Mouse (Mus musculus): ENCODE data around the gene Art3. TPM values are rescaled to one million over a fixed set of nuclear protein-coding genes. Genes with fewer than 3 reads are reported as not detected.

The Art3 gene
- polyA plus RNA-seq, 1 experiment from 2014 or later: 1.4 TPM

GRCm38 (mm10) chr5:92376795-92377405 lies 45.3 kb downstream of the Art3 start:
- H3K4me2 ChIP-seq: no peak overlapping the region
- 12% methylated on average over 13 of the region's 13 CpGs for WGBS
- no peaks in the 10 kb centered on the region for H3K4me1 ChIP-seq (ENCODE audit: insufficient read depth)
- H3K36me3 ChIP-seq (ENCODE audit: insufficient read depth): no peaks in the 10 kb centered on the region
- no peak overlapping the region for H3K27ac ChIP-seq (ENCODE audit: low read depth)
- DNase-seq (no peak), ATAC-seq (ENCODE audit: insufficient read depth) (no peak)
- H3K27me3 ChIP-seq (ENCODE audit: insufficient read depth, low read length): no peaks in the 10 kb centered on the region
- H3K9me3 ChIP-seq (ENCODE audit: low read depth, low read length): no peaks in the 10 kb centered on the region
- TF ChIP-seq CTCF (IDR thresholded peaks at IDR 0.05; ENCODE audit: low read depth): no peak
- H3K4me3 ChIP-seq (ENCODE audit: low read depth, low read length): no peak overlapping the region
- H3K9ac ChIP-seq: no peak overlapping the region

GRCm38 (mm10) chr5:92381550-92382348 lies 50.1 kb downstream of the Art3 start:
- Histone ChIP-seq H3K27me3 (ENCODE audit: insufficient read depth, low read length) (no peaks in the 10 kb centered on the region), H3K4me1 (ENCODE audit: insufficient read depth) (no peaks in the 10 kb centered on the region), H3K4me2 (no peak overlapping the region), H3K4me3 (ENCODE audit: low read depth, low read length) (no peak overlapping the region), H3K9ac (no peak overlapping the region), H3K36me3 (ENCODE audit: insufficient read depth) (no peaks in the 10 kb centered on the region), H3K27ac (ENCODE audit: low read depth) (no peak overlapping the region), H3K9me3 (ENCODE audit: low read depth, low read length) (no peaks in the 10 kb centered on the region)
- ATAC-seq (ENCODE audit: insufficient read depth) (peak; percentile 68; the same call in 1 of the 2 replicates), DNase-seq (peak; percentile 96)
- WGBS: 33% methylated on average over 12 of the region's 12 CpGs
- TF ChIP-seq CTCF (IDR thresholded peaks at IDR 0.05; ENCODE audit: low read depth): peak; percentile 84

- Histone ChIP-seq H3K9me3 (ENCODE audit: low read depth, low read length) (no peaks in the 10 kb centered on the region), H3K36me3 (ENCODE audit: insufficient read depth) (no peaks in the 10 kb centered on the region), H3K9ac (no peak overlapping the region), H3K4me3 (ENCODE audit: low read depth, low read length) (no peak overlapping the region), H3K27me3 (ENCODE audit: insufficient read depth, low read length) (no peaks in the 10 kb centered on the region), H3K4me1 (ENCODE audit: insufficient read depth) (no peaks in the 10 kb centered on the region), H3K27ac (ENCODE audit: low read depth) (no peak overlapping the region), H3K4me2 (no peak overlapping the region)
- no peak for TF ChIP-seq CTCF (IDR thresholded peaks at IDR 0.05; ENCODE audit: low read depth)
- no peak for DNase-seq
- WGBS: 53% methylated on average over 9 of the region's 9 CpGs
- no peak for ATAC-seq (ENCODE audit: insufficient read depth)
Observed at GRCm38 (mm10) chr5:92382349-92382679, 50.7 kb downstream of the Art3 start.

GRCm38 (mm10) chr5:92383747-92384146 lies 52.1 kb downstream of the Art3 start:
- no peaks in the 10 kb centered on the region for H3K27me3 ChIP-seq (ENCODE audit: insufficient read depth, low read length)
- H3K4me3 ChIP-seq (ENCODE audit: low read depth, low read length): no peak overlapping the region
- no peak overlapping the region for H3K9ac ChIP-seq
- TF ChIP-seq CTCF (IDR thresholded peaks at IDR 0.05; ENCODE audit: low read depth): no peak
- H3K4me1 ChIP-seq (ENCODE audit: insufficient read depth): no peaks in the 10 kb centered on the region
- H3K36me3 ChIP-seq (ENCODE audit: insufficient read depth): no peaks in the 10 kb centered on the region
- 41% methylated on average over 7 of the region's 7 CpGs for WGBS
- DNase-seq (no peak), ATAC-seq (ENCODE audit: insufficient read depth) (no peak)
- H3K9me3 ChIP-seq (ENCODE audit: low read depth, low read length): no peaks in the 10 kb centered on the region
- H3K27ac ChIP-seq (ENCODE audit: low read depth): no peak overlapping the region
- no peak overlapping the region for H3K4me2 ChIP-seq

- Histone ChIP-seq H3K4me2 (no peak overlapping the region), H3K9me3 (ENCODE audit: low read depth, low read length) (no peaks in the 10 kb centered on the region), H3K9ac (no peak overlapping the region), H3K4me3 (ENCODE audit: low read depth, low read length) (no peak overlapping the region), H3K4me1 (ENCODE audit: insufficient read depth) (no peaks in the 10 kb centered on the region), H3K27me3 (ENCODE audit: insufficient read depth, low read length) (no peaks in the 10 kb centered on the region), H3K27ac (ENCODE audit: low read depth) (no peak overlapping the region), H3K36me3 (ENCODE audit: insufficient read depth) (no peaks in the 10 kb centered on the region)
- WGBS: 47% methylated on average over 7 of the region's 7 CpGs
- TF ChIP-seq CTCF (IDR thresholded peaks at IDR 0.05; ENCODE audit: low read depth): peak; percentile 67
- peak; percentile 41 for DNase-seq
- ATAC-seq (ENCODE audit: insufficient read depth): no peak; the same call in 1 of the 2 replicates
Observed at GRCm38 (mm10) chr5:92384855-92385254, 53.2 kb downstream of the Art3 start.

- Histone ChIP-seq H3K4me1 (ENCODE audit: insufficient read depth) (no peaks in the 10 kb centered on the region), H3K9me3 (ENCODE audit: low read depth, low read length) (no peaks in the 10 kb centered on the region), H3K36me3 (ENCODE audit: insufficient read depth) (no peaks in the 10 kb centered on the region), H3K4me3 (ENCODE audit: low read depth, low read length) (no peak overlapping the region), H3K9ac (no peak overlapping the region), H3K27ac (ENCODE audit: low read depth) (no peak overlapping the region), H3K27me3 (ENCODE audit: insufficient read depth, low read length) (peaks cover 8% of the 10 kb centered on the region; the same call in 1 of the 2 replicates), H3K4me2 (no peak overlapping the region)
- no peak for TF ChIP-seq CTCF (IDR thresholded peaks at IDR 0.05; ENCODE audit: low read depth)
- no peak for DNase-seq
- 69% methylated on average over 5 of the region's 5 CpGs for WGBS
- ATAC-seq (ENCODE audit: insufficient read depth): no peak
Observed at GRCm38 (mm10) chr5:92386102-92386501, 54.5 kb downstream of the Art3 start.

- no peak overlapping the region for H3K4me2 ChIP-seq
- H3K27me3 ChIP-seq (ENCODE audit: insufficient read depth, low read length): peaks cover 13% of the 10 kb centered on the region
- H3K9me3 ChIP-seq (ENCODE audit: low read depth, low read length): no peaks in the 10 kb centered on the region
- DNase-seq (peak; percentile 54), ATAC-seq (ENCODE audit: insufficient read depth) (peak; percentile 23; the same call in 1 of the 2 replicates)
- no peaks in the 10 kb centered on the region for H3K36me3 ChIP-seq (ENCODE audit: insufficient read depth)
- H3K4me1 ChIP-seq (ENCODE audit: insufficient read depth): no peaks in the 10 kb centered on the region
- peak; percentile 51 for TF ChIP-seq CTCF (IDR thresholded peaks at IDR 0.05; ENCODE audit: low read depth)
- 18% methylated on average over 6 of the region's 6 CpGs for WGBS
- H3K9ac ChIP-seq: no peak overlapping the region
- H3K27ac ChIP-seq (ENCODE audit: low read depth): no peak overlapping the region
- H3K4me3 ChIP-seq (ENCODE audit: low read depth, low read length): no peak overlapping the region
Observed at GRCm38 (mm10) chr5:92386643-92387042, 55.0 kb downstream of the Art3 start.

Measured in lung, embryonic 14.5 days (tissue).